Mouse (Mus musculus): Measurements from ENCODE around the gene Cog5. TPM values are rescaled to one million over a fixed set of nuclear protein-coding genes. Genes with fewer than 3 reads are reported as not detected.

Gene Cog5
- polyA plus RNA-seq, 1 experiment from 2014 or later = 41.1 TPM

- WGBS = 91% methylated on average over 3 of the region's 3 CpGs
- no peak overlapping the region for H3K27ac ChIP-seq (ENCODE audit: low read depth, low read length)
- H3K36me3 ChIP-seq (ENCODE audit: control insufficient read depth, insufficient read depth, low read length) = no peaks in the 10 kb centered on the region
- H3K27me3 ChIP-seq (ENCODE audit: control insufficient read depth, insufficient read depth, low read length) = no peaks in the 10 kb centered on the region
- no peaks in the 10 kb centered on the region for H3K4me1 ChIP-seq (replicated peaks; ENCODE audit: control insufficient read depth, insufficient read depth, low read length)
- DNase-seq (ENCODE audit: low spot score) (no peak), ATAC-seq (ENCODE audit: low FRiP score) (no peak)
- no peak overlapping the region for H3K4me2 ChIP-seq (replicated peaks; ENCODE audit: low read depth, low read length)
- H3K4me3 ChIP-seq (ENCODE audit: low read depth, low read length) = no peak overlapping the region
- H3K9ac ChIP-seq (ENCODE audit: low read depth, low read length) = no peak overlapping the region
- H3K9me3 ChIP-seq (ENCODE audit: control insufficient read depth, low read length) = no peaks in the 10 kb centered on the region
Measured at GRCm38 (mm10) chr12:31823671-31824070, 169.0 kb downstream of the Cog5 start.

- Histone ChIP-seq H3K27ac (ENCODE audit: low read depth, low read length) (no peak overlapping the region), H3K27me3 (ENCODE audit: control insufficient read depth, insufficient read depth, low read length) (no peaks in the 10 kb centered on the region), H3K9me3 (ENCODE audit: control insufficient read depth, low read length) (no peaks in the 10 kb centered on the region), H3K4me1 (replicated peaks; ENCODE audit: control insufficient read depth, insufficient read depth, low read length) (no peaks in the 10 kb centered on the region), H3K4me2 (replicated peaks; ENCODE audit: low read depth, low read length) (no peak overlapping the region), H3K36me3 (ENCODE audit: control insufficient read depth, insufficient read depth, low read length) (no peaks in the 10 kb centered on the region), H3K9ac (ENCODE audit: low read depth, low read length) (no peak overlapping the region), H3K4me3 (ENCODE audit: low read depth, low read length) (no peak overlapping the region)
- DNase-seq (ENCODE audit: low spot score) (no peak), ATAC-seq (ENCODE audit: low FRiP score) (no peak)
- WGBS = 78% methylated on average over 5 of the region's 5 CpGs
Measured at GRCm38 (mm10) chr12:31824831-31825230, 170.2 kb downstream of the Cog5 start.

GRCm38 (mm10) chr12:31825821-31826220 lies 171.2 kb downstream of the Cog5 start:
- ATAC-seq (ENCODE audit: low FRiP score) (no peak), DNase-seq (ENCODE audit: low spot score) (no peak)
- H3K4me1 ChIP-seq (replicated peaks; ENCODE audit: control insufficient read depth, insufficient read depth, low read length) = no peaks in the 10 kb centered on the region
- WGBS = 73% methylated on average over 10 of the region's 10 CpGs
- H3K27me3 ChIP-seq (ENCODE audit: control insufficient read depth, insufficient read depth, low read length) = no peaks in the 10 kb centered on the region
- no peak overlapping the region for H3K4me2 ChIP-seq (replicated peaks; ENCODE audit: low read depth, low read length)
- no peak overlapping the region for H3K27ac ChIP-seq (ENCODE audit: low read depth, low read length)
- H3K9ac ChIP-seq (ENCODE audit: low read depth, low read length) = no peak overlapping the region
- H3K4me3 ChIP-seq (ENCODE audit: low read depth, low read length) = no peak overlapping the region
- H3K36me3 ChIP-seq (ENCODE audit: control insufficient read depth, insufficient read depth, low read length) = no peaks in the 10 kb centered on the region
- no peaks in the 10 kb centered on the region for H3K9me3 ChIP-seq (ENCODE audit: control insufficient read depth, low read length)

GRCm38 (mm10) chr12:31826476-31826875 lies 171.8 kb downstream of the Cog5 start:
- no peak overlapping the region for H3K4me3 ChIP-seq (ENCODE audit: low read depth, low read length)
- H3K4me2 ChIP-seq (replicated peaks; ENCODE audit: low read depth, low read length) = no peak overlapping the region
- no peaks in the 10 kb centered on the region for H3K36me3 ChIP-seq (ENCODE audit: control insufficient read depth, insufficient read depth, low read length)
- H3K9ac ChIP-seq (ENCODE audit: low read depth, low read length) = no peak overlapping the region
- DNase-seq (ENCODE audit: low spot score) (no peak), ATAC-seq (ENCODE audit: low FRiP score) (no peak)
- 93% methylated on average over 2 of the region's 2 CpGs for WGBS
- H3K4me1 ChIP-seq (replicated peaks; ENCODE audit: control insufficient read depth, insufficient read depth, low read length) = no peaks in the 10 kb centered on the region
- no peaks in the 10 kb centered on the region for H3K9me3 ChIP-seq (ENCODE audit: control insufficient read depth, low read length)
- H3K27me3 ChIP-seq (ENCODE audit: control insufficient read depth, insufficient read depth, low read length) = no peaks in the 10 kb centered on the region
- H3K27ac ChIP-seq (ENCODE audit: low read depth, low read length) = no peak overlapping the region

GRCm38 (mm10) chr12:31835480-31835879 lies 180.8 kb downstream of the Cog5 start:
- WGBS = 80% methylated on average over 5 of the region's 5 CpGs
- H3K27me3 ChIP-seq (ENCODE audit: control insufficient read depth, insufficient read depth, low read length) = no peaks in the 10 kb centered on the region
- no peak for DNase-seq (ENCODE audit: low spot score)
- no peaks in the 10 kb centered on the region for H3K9me3 ChIP-seq (ENCODE audit: control insufficient read depth, low read length)
- ATAC-seq (ENCODE audit: low FRiP score) = no peak
- no peaks in the 10 kb centered on the region for H3K4me1 ChIP-seq (replicated peaks; ENCODE audit: control insufficient read depth, insufficient read depth, low read length)
- no peak overlapping the region for H3K9ac ChIP-seq (ENCODE audit: low read depth, low read length)
- no peak overlapping the region for H3K27ac ChIP-seq (ENCODE audit: low read depth, low read length)
- H3K4me2 ChIP-seq (replicated peaks; ENCODE audit: low read depth, low read length) = no peak overlapping the region
- no peaks in the 10 kb centered on the region for H3K36me3 ChIP-seq (ENCODE audit: control insufficient read depth, insufficient read depth, low read length)
- H3K4me3 ChIP-seq (ENCODE audit: low read depth, low read length) = no peak overlapping the region

- H3K27ac ChIP-seq (ENCODE audit: low read depth, low read length) = no peak overlapping the region
- no peaks in the 10 kb centered on the region for H3K9me3 ChIP-seq (ENCODE audit: control insufficient read depth, low read length)
- H3K4me1 ChIP-seq (replicated peaks; ENCODE audit: control insufficient read depth, insufficient read depth, low read length) = no peaks in the 10 kb centered on the region
- ATAC-seq (ENCODE audit: low FRiP score) (no peak), DNase-seq (ENCODE audit: low spot score) (no peak)
- no peak overlapping the region for H3K4me2 ChIP-seq (replicated peaks; ENCODE audit: low read depth, low read length)
- no peaks in the 10 kb centered on the region for H3K27me3 ChIP-seq (ENCODE audit: control insufficient read depth, insufficient read depth, low read length)
- H3K4me3 ChIP-seq (ENCODE audit: low read depth, low read length) = no peak overlapping the region
- H3K9ac ChIP-seq (ENCODE audit: low read depth, low read length) = no peak overlapping the region
- H3K36me3 ChIP-seq (ENCODE audit: control insufficient read depth, insufficient read depth, low read length) = no peaks in the 10 kb centered on the region
- WGBS = 8% methylated on average over 1 of the region's 1 CpGs
Measured at GRCm38 (mm10) chr12:31836211-31836610, 181.5 kb downstream of the Cog5 start.

- Histone ChIP-seq H3K4me2 (replicated peaks; ENCODE audit: low read depth, low read length) (no peak overlapping the region), H3K27ac (ENCODE audit: low read depth, low read length) (no peak overlapping the region), H3K36me3 (ENCODE audit: control insufficient read depth, insufficient read depth, low read length) (no peaks in the 10 kb centered on the region), H3K9me3 (ENCODE audit: control insufficient read depth, low read length) (no peaks in the 10 kb centered on the region), H3K4me1 (replicated peaks; ENCODE audit: control insufficient read depth, insufficient read depth, low read length) (no peaks in the 10 kb centered on the region), H3K9ac (ENCODE audit: low read depth, low read length) (no peak overlapping the region), H3K4me3 (ENCODE audit: low read depth, low read length) (no peak overlapping the region), H3K27me3 (ENCODE audit: control insufficient read depth, insufficient read depth, low read length) (no peaks in the 10 kb centered on the region)
- no peak for ATAC-seq (ENCODE audit: low FRiP score)
- DNase-seq (ENCODE audit: low spot score) = no peak
Measured at GRCm38 (mm10) chr12:31838521-31838920, 183.9 kb downstream of the Cog5 start.

GRCm38 (mm10) chr12:31839249-31839648 lies 184.6 kb downstream of the Cog5 start:
- Histone ChIP-seq H3K27me3 (ENCODE audit: control insufficient read depth, insufficient read depth, low read length) (no peaks in the 10 kb centered on the region), H3K27ac (ENCODE audit: low read depth, low read length) (peak overlapping the region; percentile 53; the same call in 1 of the 2 replicates), H3K4me2 (replicated peaks; ENCODE audit: low read depth, low read length) (no peak overlapping the region), H3K4me1 (replicated peaks; ENCODE audit: control insufficient read depth, insufficient read depth, low read length) (no peaks in the 10 kb centered on the region), H3K4me3 (ENCODE audit: low read depth, low read length) (no peak overlapping the region), H3K9ac (ENCODE audit: low read depth, low read length) (no peak overlapping the region), H3K36me3 (ENCODE audit: control insufficient read depth, insufficient read depth, low read length) (no peaks in the 10 kb centered on the region), H3K9me3 (ENCODE audit: control insufficient read depth, low read length) (no peaks in the 10 kb centered on the region)
- peak; percentile 69 for ATAC-seq (ENCODE audit: low FRiP score)
- no peak for DNase-seq (ENCODE audit: low spot score)

- Histone ChIP-seq H3K4me3 (ENCODE audit: low read depth, low read length) (no peak overlapping the region), H3K4me1 (replicated peaks; ENCODE audit: control insufficient read depth, insufficient read depth, low read length) (no peaks in the 10 kb centered on the region), H3K9ac (ENCODE audit: low read depth, low read length) (no peak overlapping the region), H3K9me3 (ENCODE audit: control insufficient read depth, low read length) (no peaks in the 10 kb centered on the region), H3K27me3 (ENCODE audit: control insufficient read depth, insufficient read depth, low read length) (no peaks in the 10 kb centered on the region), H3K4me2 (replicated peaks; ENCODE audit: low read depth, low read length) (no peak overlapping the region), H3K27ac (ENCODE audit: low read depth, low read length) (no peak overlapping the region), H3K36me3 (ENCODE audit: control insufficient read depth, insufficient read depth, low read length) (no peaks in the 10 kb centered on the region)
- ATAC-seq (ENCODE audit: low FRiP score) (no peak), DNase-seq (ENCODE audit: low spot score) (no peak)
- 93% methylated on average over 3 of the region's 3 CpGs for whole genome bisulfite sequencing
Measured at GRCm38 (mm10) chr12:31846077-31846476, 191.4 kb downstream of the Cog5 start.
